In genomic region chr2:3229060-3229459, GRCm38 (mm10) we compare ENCODE assay signal across 8 mouse cellular contexts. TPM values are rescaled to one million over a fixed set of nuclear protein-coding genes. Genes with fewer than 3 reads are reported as not detected.
DNase-seq lines count a peak whose midpoint lies in the region; ATAC-seq and TF ChIP-seq lines count a peak whose summit lies in the region.

No protein-coding gene starts in this region.

- no peak overlapping the region for H3K4me3 ChIP-seq in embryonic facial prominence, embryonic 11.5 days (ENCODE audit: low read depth, low read length)
- H3K4me3 ChIP-seq in heart, embryonic 15.5 days, result no peak overlapping the region
- no peak overlapping the region for H3K4me3 ChIP-seq in liver, embryonic 14.5 days (ENCODE audit: insufficient read depth in 1 of 2, low read depth in 2 of 2, low read length in 2 of 2)
- no peak overlapping the region for H3K4me3 ChIP-seq in neural tube, embryonic 15.5 days (replicated peaks)

- peak; percentile 85 for TF ChIP-seq CTCF in liver, embryonic 14.5 days (IDR thresholded peaks at IDR 0.05; ENCODE audit: low read depth)

- no peak overlapping the region; the same call in 1 of the 2 replicates for H3K4me2 ChIP-seq in embryonic facial prominence, embryonic 11.5 days (ENCODE audit: low read depth, low read length)
- no peak overlapping the region for H3K4me2 ChIP-seq in heart, embryonic 15.5 days
- no peak overlapping the region for H3K4me2 ChIP-seq in liver, embryonic 14.5 days (ENCODE audit: low read depth)
- no peak overlapping the region for H3K4me2 ChIP-seq in neural tube, embryonic 15.5 days

- no peaks in the 10 kb centered on the region for H3K4me1 ChIP-seq in embryonic facial prominence, embryonic 11.5 days (ENCODE audit: control insufficient read depth, insufficient read depth, low read length)
- peaks cover 3% of the 10 kb centered on the region; the same call in 1 of the 2 replicates for H3K4me1 ChIP-seq in heart, embryonic 15.5 days (replicated peaks)
- no peaks in the 10 kb centered on the region for H3K4me1 ChIP-seq in liver, embryonic 14.5 days (replicated peaks; ENCODE audit: control insufficient read depth in 2 of 2, insufficient read depth in 2 of 2, low read length in 1 of 2)
- peaks cover 5% of the 10 kb centered on the region; the same call in 1 of the 2 replicates for H3K4me1 ChIP-seq in neural tube, embryonic 15.5 days

- no peak overlapping the region for H3K27ac ChIP-seq in embryonic facial prominence, embryonic 11.5 days (replicated peaks; ENCODE audit: low read depth, low read length)
- no peak overlapping the region for H3K27ac ChIP-seq in heart, embryonic 15.5 days
- no peak overlapping the region for H3K27ac ChIP-seq in liver, embryonic 14.5 days
- H3K27ac ChIP-seq in neural tube, embryonic 15.5 days (replicated peaks), result no peak overlapping the region; the same call in 1 of the 2 replicates

- DNase-seq in B cell, adult 2 months, result peak; percentile 11 to 29
- DNase-seq in adrenal gland, postnatal 14 days, result peak; percentile 81
- DNase-seq in embryonic facial prominence, embryonic 11.5 days (ENCODE audit: low spot score), result peak; percentile 60
- DNase-seq in kidney, postnatal 10 days, result peak; percentile 83
- DNase-seq in liver, embryonic 14.5 days (ENCODE audit: low read depth in 3 of 3, low spot score in 3 of 3), result peak in 2 of 3 experiments; percentile 3 to 4
- peak; percentile 40 for DNase-seq in thymus, postnatal 14 days

- 15% methylated on average over 2 of the region's 2 CpGs for WGBS in embryonic facial prominence, embryonic 11.5 days
- WGBS in heart, embryonic 15.5 days, result 10% methylated on average over 2 of the region's 2 CpGs
- 4% methylated on average over 2 of the region's 2 CpGs for WGBS in liver, embryonic 14.5 days (ENCODE audit: insufficient replicate concordance)
- 13% methylated on average over 2 of the region's 2 CpGs for WGBS in neural tube, embryonic 15.5 days

- H3K9me3 ChIP-seq in embryonic facial prominence, embryonic 11.5 days (replicated peaks; ENCODE audit: control insufficient read depth, low read length), result no peaks in the 10 kb centered on the region
- H3K9me3 ChIP-seq in heart, embryonic 15.5 days (replicated peaks), result no peaks in the 10 kb centered on the region
- H3K9me3 ChIP-seq in liver, embryonic 14.5 days (ENCODE audit: control insufficient read depth, low read length), result no peaks in the 10 kb centered on the region
- no peaks in the 10 kb centered on the region for H3K9me3 ChIP-seq in neural tube, embryonic 15.5 days (replicated peaks)

- no peaks in the 10 kb centered on the region; the same call in 1 of the 2 replicates for H3K36me3 ChIP-seq in embryonic facial prominence, embryonic 11.5 days (replicated peaks; ENCODE audit: control insufficient read depth, insufficient read depth, low read depth, low read length)
- H3K36me3 ChIP-seq in heart, embryonic 15.5 days, result 0 out of 2 replicates have a peak, but pooled peaks cover 12% of the 10 kb centered on the region
- H3K36me3 ChIP-seq in liver, embryonic 14.5 days (replicated peaks; ENCODE audit: control insufficient read depth, insufficient read depth, low read depth), result no peaks in the 10 kb centered on the region
- H3K36me3 ChIP-seq in neural tube, embryonic 15.5 days, result peaks cover 27% of the 10 kb centered on the region

- ATAC-seq in embryonic facial prominence, embryonic 11.5 days (replicated peaks; ENCODE audit: insufficient number of reproducible peaks, low FRiP score, low TSS enrichment, low read depth), result no peak
- peak; percentile 67 for ATAC-seq in heart, embryonic 15.5 days (replicated peaks; ENCODE audit: insufficient number of reproducible peaks, insufficient read depth, low FRiP score, low read depth)
- no peak for ATAC-seq in liver, embryonic 14.5 days (ENCODE audit: insufficient read depth)
- ATAC-seq in neural tube, embryonic 15.5 days (ENCODE audit: low FRiP score), result peak; percentile 83

- no peak overlapping the region for H3K9ac ChIP-seq in embryonic facial prominence, embryonic 11.5 days (replicated peaks; ENCODE audit: low read length)
- H3K9ac ChIP-seq in heart, embryonic 15.5 days, result no peak overlapping the region
- no peak overlapping the region for H3K9ac ChIP-seq in liver, embryonic 14.5 days (replicated peaks)
- H3K9ac ChIP-seq in neural tube, embryonic 15.5 days (replicated peaks), result no peak overlapping the region

- H3K27me3 ChIP-seq in embryonic facial prominence, embryonic 11.5 days (ENCODE audit: control insufficient read depth, insufficient read depth, low read length), result no peaks in the 10 kb centered on the region
- H3K27me3 ChIP-seq in heart, embryonic 15.5 days, result no peaks in the 10 kb centered on the region
- H3K27me3 ChIP-seq in liver, embryonic 14.5 days (ENCODE audit: control insufficient read depth, insufficient read depth, low read length), result no peaks in the 10 kb centered on the region
- H3K27me3 ChIP-seq in neural tube, embryonic 15.5 days (replicated peaks), result no peaks in the 10 kb centered on the region

- TF ChIP-seq EP300 in liver, embryonic 14.5 days (IDR thresholded peaks at IDR 0.05; ENCODE audit: low read depth), result no peak

RNA-seq across cellular contexts. Expression of gene Nmt2, which starts 55.0 kb away (rescaled TPM):
- total RNA-seq in adrenal gland, postnatal 14 days (2021), result 49.7 and 51.5 TPM in 2 replicates
- 46.0 and 46.1 TPM in 2 replicates for polyA plus RNA-seq in embryonic facial prominence, embryonic 11.5 days (2014; fragmentation: Nextera tagmentation; extraction: Ambion mirVana)
- polyA plus RNA-seq in heart, embryonic 15.5 days (2015; fragmentation: Nextera tagmentation; extraction: Ambion mirVana), result 26.4 and 30.6 TPM in 2 replicates
- polyA plus RNA-seq in liver, embryonic 14.5 days (2012; rRNA removed), result 3.3 and 4.9 TPM in 2 replicates
- polyA plus RNA-seq in liver, embryonic 14.5 days (2014; fragmentation: Nextera tagmentation; extraction: Ambion mirVana), result 13.5 and 14.1 TPM in 2 replicates
- 88.6 and 106 TPM in 2 replicates for polyA plus RNA-seq in neural tube, embryonic 15.5 days (2015; fragmentation: Nextera tagmentation; extraction: Ambion mirVana)

Comparison
In these comparisons a context has a peak if more than half of its experiments do, and no peak if none do; other contexts are left out.
1. DNase-seq: peak in every context shown above with its lines; median percentile 83 in kidney, postnatal 10 days; 81 in adrenal gland, postnatal 14 days; 60 in embryonic facial prominence, embryonic 11.5 days; 40 in thymus, postnatal 14 days; 20 in B cell, adult 2 months; 4 in liver, embryonic 14.5 days.
2. ATAC-seq: peak in heart, embryonic 15.5 days (single experiment) and neural tube, embryonic 15.5 days (single experiment); none in embryonic facial prominence, embryonic 11.5 days (single experiment) and liver, embryonic 14.5 days (single experiment).